Mouse (Mus musculus) adipocyte (in vitro differentiated cells): ENCODE data around the gene Mdk.

Source experiments
- DNase-seq: peaks from one replicate; pipeline ENCODE4 v3.0.0-alpha.2; 2016; ENCODE audit warnings: low spot score

Gene Mdk

GRCm38 (mm10) chr2:91932737-91933350 lies 747 bp upstream of the Mdk start:
- no peak for DNase-seq

- DNase-seq, result no peak
Observed at GRCm38 (mm10) chr2:91931328-91932159, 553 bp downstream of the Mdk start.

GRCm38 (mm10) chr2:91930761-91931291 lies 1.3 kb downstream of the Mdk start:
- DNase-seq, result no peak

- DNase-seq, result peak; percentile 46
Observed at GRCm38 (mm10) chr2:91929936-91930335, 2.2 kb downstream of the Mdk start.

GRCm38 (mm10) chr2:91929455-91929854 lies 2.6 kb downstream of the Mdk start:
- DNase-seq, result no peak

- no peak for DNase-seq
Observed at GRCm38 (mm10) chr2:91928534-91929350, 3.4 kb downstream of the Mdk start.

- no peak for DNase-seq
Observed at GRCm38 (mm10) chr2:91927826-91928533, 4.1 kb downstream of the Mdk start.

GRCm38 (mm10) chr2:91926949-91927348 lies 5.1 kb downstream of the Mdk start, which contains the start of gene Chrm4:
Chrm4 (plus strand) TSS chr2:91927249.
- no peak for DNase-seq

- no peak for DNase-seq
Observed at GRCm38 (mm10) chr2:91925442-91925841, 6.7 kb downstream of the Mdk start.

- no peak for DNase-seq
Observed at GRCm38 (mm10) chr2:91924726-91925125, 7.4 kb downstream of the Mdk start.

GRCm38 (mm10) chr2:91923415-91924337 lies 8.4 kb downstream of the Mdk start:
- peak; percentile 67 for DNase-seq

- DNase-seq, result no peak
Observed at GRCm38 (mm10) chr2:91922586-91923414, 9.3 kb downstream of the Mdk start.

GRCm38 (mm10) chr2:91921790-91922570 lies 10.1 kb downstream of the Mdk start:
- no peak for DNase-seq

GRCm38 (mm10) chr2:91921181-91921789 lies 10.8 kb downstream of the Mdk start:
- peak; percentile 45 for DNase-seq

- no peak for DNase-seq
Observed at GRCm38 (mm10) chr2:91920130-91920529, 12.0 kb downstream of the Mdk start.

- no peak for DNase-seq
Observed at GRCm38 (mm10) chr2:91917096-91917495, 15.0 kb downstream of the Mdk start.

- DNase-seq, result no peak
Observed at GRCm38 (mm10) chr2:91916346-91916977, 15.6 kb downstream of the Mdk start.
